Mouse (Mus musculus) myocyte (in vitro differentiated cells): ENCODE results near the gene Ankrd12.

Source experiments
- E2F4 ChIP-seq: IDR thresholded peaks from one replicate; pipeline ENCODE4 v1.6.1; 2011; ENCODE audit warnings: mild to moderate bottlenecking, control low read depth, moderate library complexity; ENCODE audit not compliant: insufficient read depth
- MAX ChIP-seq: IDR thresholded peaks from one replicate; pipeline ENCODE4 v1.6.1; 2011; ENCODE audit warnings: low read depth, mild to moderate bottlenecking, control low read depth
- MYOG ChIP-seq, 3 experiments: IDR thresholded peaks; one replicate each; pipeline ENCODE4 v1.6.1; 2011; ENCODE audit warnings: control low read depth in 2 of 3, low read depth in 2 of 3, mild to moderate bottlenecking in 2 of 3; ENCODE audit not compliant: insufficient read length in 2 of 3, control insufficient read depth in 1 of 3, insufficient read depth in 1 of 3
- POLR2A ChIP-seq: IDR thresholded peaks from one replicate; pipeline ENCODE4 v1.6.1; 2011; ENCODE audit warnings: low read depth, mild to moderate bottlenecking, control low read depth, moderate library complexity; ENCODE audit not compliant: insufficient read length
- POLR2AphosphoS2 ChIP-seq: IDR thresholded peaks from one replicate; pipeline ENCODE4 v1.6.1; 2011; ENCODE audit warnings: low read depth, control low read depth; ENCODE audit not compliant: insufficient read length
- SRF ChIP-seq: IDR thresholded peaks from one replicate; pipeline ENCODE4 v1.6.1; 2011; ENCODE audit warnings: low read depth; ENCODE audit not compliant: control insufficient read depth, insufficient read length
- USF1 ChIP-seq: IDR thresholded peaks from one replicate; pipeline ENCODE4 v1.6.1; 2011; ENCODE audit warnings: low read depth, mild to moderate bottlenecking, control low read depth, moderate library complexity

- no peak for TF ChIP-seq USF1
- TF ChIP-seq POLR2A: no peak
- TF ChIP-seq POLR2AphosphoS2: no peak
- TF ChIP-seq MAX: no peak
- no peak for TF ChIP-seq E2F4
- no peak for TF ChIP-seq MYOG (IDR thresholded peaks at IDR 0.05; ENCODE audit: control insufficient read depth in 1 of 3, insufficient read depth in 1 of 3, insufficient read length in 2 of 3, low read depth in 2 of 3)
- no peak for TF ChIP-seq SRF
Observed at GRCm38 (mm10) chr17:66091392-66091791, 14.5 kb upstream of the Ankrd12 start.
